10 mouse cellular contexts compared by ENCODE assay signal in genomic region chr4:106866381-106866780, GRCm38 (mm10). TPM values are rescaled to one million over a fixed set of nuclear protein-coding genes. Genes with fewer than 3 reads are reported as not detected.
DNase-seq lines count a peak whose midpoint lies in the region; ATAC-seq and TF ChIP-seq lines count a peak whose summit lies in the region.
"Had no signal": no experiment of that assay in that cellular context is flagged by ENCODE, and none has a peak within 500 bp of the region (broad histone marks: within the 10 kb centered on the region; RNA-seq: fewer than 3 reads in every experiment).

No protein-coding gene starts in this region.

- DNase-seq in intestine, embryonic 14.5 days (ENCODE audit: low spot score): no peak
- DNase-seq in embryonic facial prominence, embryonic 10.5 days (ENCODE audit: low spot score): no peak
- no peak for DNase-seq in forebrain, embryonic 14.5 days (ENCODE audit: low spot score)
- no peak for DNase-seq in left cerebral cortex, adult 2 months (ENCODE audit: extremely low spot score in 1 of 2, low spot score in 2 of 2)
- no peak for DNase-seq in yolk sac, embryonic 10.5 days (ENCODE audit: low spot score)
- DNase-seq: thymus, postnatal 36 days had no signal

- no peaks in the 10 kb centered on the region for H3K27me3 ChIP-seq in intestine, embryonic 14.5 days (replicated peaks; ENCODE audit: control insufficient read depth, insufficient read depth, low read length)
- no peaks in the 10 kb centered on the region for H3K27me3 ChIP-seq in intestine, postnatal 0 days (replicated peaks; ENCODE audit: control insufficient read depth, insufficient read depth, low read length)
- H3K27me3 ChIP-seq in embryonic facial prominence, embryonic 10.5 days (replicated peaks; ENCODE audit: low read depth, poor library complexity, severe bottlenecking): no peaks in the 10 kb centered on the region
- no peaks in the 10 kb centered on the region for H3K27me3 ChIP-seq in forebrain, embryonic 14.5 days (replicated peaks; ENCODE audit: control insufficient read depth, insufficient read depth, low read length)
- H3K27me3 ChIP-seq in midbrain, embryonic 13.5 days: 0 out of 2 replicates have a peak, but pooled peaks cover 3% of the 10 kb centered on the region
- H3K27me3 ChIP-seq: CH12.LX had no signal

- no peaks in the 10 kb centered on the region for H3K9me3 ChIP-seq in intestine, embryonic 14.5 days (ENCODE audit: control insufficient read depth, low read length)
- no peaks in the 10 kb centered on the region for H3K9me3 ChIP-seq in intestine, postnatal 0 days (ENCODE audit: control insufficient read depth)
- H3K9me3 ChIP-seq in embryonic facial prominence, embryonic 10.5 days: no peaks in the 10 kb centered on the region
- no peaks in the 10 kb centered on the region for H3K9me3 ChIP-seq in forebrain, embryonic 14.5 days (replicated peaks; ENCODE audit: control insufficient read depth, low read length)
- no peaks in the 10 kb centered on the region for H3K9me3 ChIP-seq in midbrain, embryonic 13.5 days

- intact Hi-C loops in left cerebral cortex, adult 2 months (cut with DNase I): no loop called here

- no peak overlapping the region for H3K9ac ChIP-seq in intestine, embryonic 14.5 days (ENCODE audit: low read length)
- H3K9ac ChIP-seq in intestine, postnatal 0 days (ENCODE audit: low read depth, low read length): no peak overlapping the region
- 0 out of 2 replicates have a peak overlapping the region, but pooled peaks have one; percentile 22 for H3K9ac ChIP-seq in forebrain, embryonic 14.5 days (ENCODE audit: low read length)
- H3K9ac ChIP-seq in midbrain, embryonic 13.5 days (replicated peaks): peak overlapping the region; percentile 40

- H3K4me3 ChIP-seq in intestine, embryonic 14.5 days (ENCODE audit: low read depth, low read length): no peak overlapping the region
- no peak overlapping the region for H3K4me3 ChIP-seq in intestine, postnatal 0 days (ENCODE audit: low read depth, low read length)
- peak overlapping the region; percentile 21; the same call in 1 of the 2 replicates for H3K4me3 ChIP-seq in embryonic facial prominence, embryonic 10.5 days
- H3K4me3 ChIP-seq in forebrain, embryonic 14.5 days (ENCODE audit: low read depth, low read length): no peak overlapping the region
- H3K4me3 ChIP-seq in midbrain, embryonic 13.5 days (replicated peaks): no peak overlapping the region
- H3K4me3 ChIP-seq in left cerebral cortex, adult 2 months: no peak overlapping the region

- H3K4me2 ChIP-seq in intestine, embryonic 14.5 days (ENCODE audit: low read length): no peak overlapping the region
- H3K4me2 ChIP-seq in intestine, postnatal 0 days (replicated peaks; ENCODE audit: low read depth): no peak overlapping the region
- H3K4me2 ChIP-seq in forebrain, embryonic 14.5 days (ENCODE audit: low read length): no peak overlapping the region
- no peak overlapping the region for H3K4me2 ChIP-seq in midbrain, embryonic 13.5 days (replicated peaks)

- H3K36me3 ChIP-seq in intestine, embryonic 14.5 days (ENCODE audit: control insufficient read depth, insufficient read depth, low read length): no peaks in the 10 kb centered on the region
- no peaks in the 10 kb centered on the region for H3K36me3 ChIP-seq in intestine, postnatal 0 days (ENCODE audit: control insufficient read depth, insufficient read depth)
- no peaks in the 10 kb centered on the region for H3K36me3 ChIP-seq in embryonic facial prominence, embryonic 10.5 days (replicated peaks)
- no peaks in the 10 kb centered on the region for H3K36me3 ChIP-seq in forebrain, embryonic 14.5 days (ENCODE audit: control insufficient read depth, insufficient read depth, low read length)
- H3K36me3 ChIP-seq in midbrain, embryonic 13.5 days: no peaks in the 10 kb centered on the region

- H3K27ac ChIP-seq in intestine, embryonic 14.5 days (ENCODE audit: low read depth): peak overlapping the region; percentile 74
- no peak overlapping the region for H3K27ac ChIP-seq in intestine, postnatal 0 days (ENCODE audit: low read depth, low read length)
- H3K27ac ChIP-seq in embryonic facial prominence, embryonic 10.5 days (replicated peaks): peak overlapping the region; percentile 95
- peak overlapping the region; percentile 68; the same call in 1 of the 2 replicates for H3K27ac ChIP-seq in forebrain, embryonic 14.5 days (ENCODE audit: low read depth, low read length)
- H3K27ac ChIP-seq in midbrain, embryonic 13.5 days: peak overlapping the region; percentile 74
- H3K27ac ChIP-seq in left cerebral cortex, adult 2 months: no peak overlapping the region

- WGBS in intestine, embryonic 14.5 days: 60% methylated on average over 5 of the region's 5 CpGs
- WGBS in intestine, postnatal 0 days: 73% methylated on average over 5 of the region's 5 CpGs
- WGBS in embryonic facial prominence, embryonic 10.5 days: 41% methylated on average over 5 of the region's 5 CpGs
- WGBS in forebrain, embryonic 14.5 days: 44% methylated on average over 5 of the region's 5 CpGs
- 53% methylated on average over 5 of the region's 5 CpGs for WGBS in midbrain, embryonic 13.5 days

- no peak for TF ChIP-seq CTCF in intestine, postnatal 0 days (IDR thresholded peaks at IDR 0.05; ENCODE audit: low read depth)
- no peak for TF ChIP-seq CTCF in left cerebral cortex, adult 2 months (IDR thresholded peaks at IDR 0.05)

- ATAC-seq in intestine, embryonic 14.5 days (replicated peaks; ENCODE audit: low FRiP score, low TSS enrichment, low read depth): no peak
- no peak for ATAC-seq in intestine, postnatal 0 days
- no peak for ATAC-seq in forebrain, embryonic 14.5 days
- ATAC-seq in midbrain, embryonic 13.5 days: peak; percentile 20; the same call in 1 of the 2 replicates
- no peak for ATAC-seq in activated CD4-positive, CD25-positive, alpha-beta regulatory T cell, adult 4 months

- peaks cover 51% of the 10 kb centered on the region for H3K4me1 ChIP-seq in intestine, embryonic 14.5 days (replicated peaks; ENCODE audit: control insufficient read depth, insufficient read depth, low read length)
- H3K4me1 ChIP-seq in intestine, postnatal 0 days (replicated peaks; ENCODE audit: control insufficient read depth, insufficient read depth, low read length): peaks cover 10% of the 10 kb centered on the region; the same call in 1 of the 2 replicates
- peaks cover 85% of the 10 kb centered on the region for H3K4me1 ChIP-seq in embryonic facial prominence, embryonic 10.5 days
- peaks cover 18% of the 10 kb centered on the region for H3K4me1 ChIP-seq in forebrain, embryonic 14.5 days (ENCODE audit: control insufficient read depth, insufficient read depth, low read length)
- H3K4me1 ChIP-seq in midbrain, embryonic 13.5 days (replicated peaks): peaks cover 36% of the 10 kb centered on the region

RNA-seq across cellular contexts. Expression of gene Ssbp3, which starts 44.1 kb away (rescaled TPM):
- 73.2 and 76.2 TPM in 2 replicates for polyA plus RNA-seq in intestine, embryonic 14.5 days (2014; fragmentation: Nextera tagmentation; extraction: Ambion mirVana)
- polyA plus RNA-seq in intestine, postnatal 0 days (2015; fragmentation: Nextera tagmentation; extraction: Ambion mirVana): 42.8 and 45.2 TPM in 2 replicates
- polyA plus RNA-seq in embryonic facial prominence, embryonic 10.5 days (2016; fragmentation: Nextera tagmentation; extraction: Ambion mirVana): 147 TPM in 2 replicates
- polyA plus RNA-seq in forebrain, embryonic 14.5 days (2014; fragmentation: Nextera tagmentation; extraction: Ambion mirVana): 118 and 127 TPM in 2 replicates
- polyA plus RNA-seq in midbrain, embryonic 13.5 days (2015; fragmentation: Nextera tagmentation; extraction: Ambion mirVana): 192 and 229 TPM in 2 replicates
- polyA plus RNA-seq in activated CD4-positive, CD25-positive, alpha-beta regulatory T cell, adult 4 months (2017; shearing (Covaris generic)): 10 to 100 TPM; 42.9 to 48.0 TPM
- total RNA-seq in left cerebral cortex, adult 2 months (2021): 100 to 1,000 TPM; 181 to 187 TPM

Comparison
In these comparisons a context has a peak if more than half of its experiments do, and no peak if none do; other contexts are left out.
1. H3K27ac ChIP-seq: peak in intestine, embryonic 14.5 days (single experiment), embryonic facial prominence, embryonic 10.5 days (single experiment), forebrain, embryonic 14.5 days (single experiment) and midbrain, embryonic 13.5 days (single experiment); none in intestine, postnatal 0 days (single experiment) and left cerebral cortex, adult 2 months (single experiment).
2. H3K9ac ChIP-seq: peak in forebrain, embryonic 14.5 days (single experiment) and midbrain, embryonic 13.5 days (single experiment); none in intestine, embryonic 14.5 days (single experiment) and intestine, postnatal 0 days (single experiment).